Mouse (Mus musculus) forebrain, embryonic 16.5 days (tissue): Measurements from ENCODE around the gene Olfr1411. TPM values are rescaled to one million over a fixed set of nuclear protein-coding genes. Genes with fewer than 3 reads are reported as not detected.

Source experiments
- ATAC-seq: fragments of 200-750 bp; cut with Nextera tagmentation; 2 replicates; pipeline ENCODE4 v1.8.0; 2017; ENCODE audit warnings: mild to moderate bottlenecking, moderate library complexity
- H3K27ac ChIP-seq: fragments of 300-500 bp; sonication (generic); 2 replicates; pipeline ENCODE4 v1.5.1; 2014; ENCODE audit warnings: low read length, control low read depth
- H3K27me3 ChIP-seq: fragments of 300-500 bp; sonication (generic); replicated peaks from 2 replicates; pipeline ENCODE4 v1.6.1; 2014; ENCODE audit warnings: low read length; ENCODE audit not compliant: control insufficient read depth, insufficient read depth
- H3K36me3 ChIP-seq: fragments of 300-500 bp; sonication (generic); 2 replicates; pipeline ENCODE4 v1.6.1; 2014; ENCODE audit not compliant: control insufficient read depth, insufficient read depth
- H3K4me1 ChIP-seq: fragments of 300-500 bp; sonication (generic); replicated peaks from 2 replicates; pipeline ENCODE4 v1.6.1; 2014; ENCODE audit warnings: low read length; ENCODE audit not compliant: control insufficient read depth, insufficient read depth
- H3K4me2 ChIP-seq: fragments of 300-500 bp; sonication (generic); 2 replicates; pipeline ENCODE4 v1.6.1; 2014; ENCODE audit warnings: mild to moderate bottlenecking, low read length, control low read depth
- H3K4me3 ChIP-seq: fragments of 300-500 bp; sonication (generic); replicated peaks from 2 replicates; pipeline ENCODE4 v1.5.1; 2014; ENCODE audit warnings: mild to moderate bottlenecking, low read length, control low read depth
- H3K9ac ChIP-seq: fragments of 300-500 bp; sonication (generic); replicated peaks from 2 replicates; pipeline ENCODE4 v1.6.1; 2014; ENCODE audit warnings: low read depth, low read length, control low read depth
- H3K9me3 ChIP-seq: fragments of 300-500 bp; sonication (generic); 2 replicates; pipeline ENCODE4 v1.6.1; 2016; ENCODE audit warnings: low read length; ENCODE audit not compliant: control insufficient read depth
- WGBS: fragments of 180-500 bp; shearing (Covaris S2); extraction: QIAGEN DNeasy Blood & Tissue Kit; methylation state at CpG from one replicate; pipeline ENCODE4 v1.1.7; 2014; 5-methylcytosine and 5-hydroxymethylcytosine counted together
- polyA plus RNA-seq: library from polyadenylated mRNA; unstranded; fragments of >200 nt; fragmentation: Nextera tagmentation; extraction: Ambion mirVana; gene quantifications from 2 replicates; pipeline ENCODE4 v1.2.1, GENCODE M21; 2015

The Olfr1411 gene
- polyA plus RNA-seq, 1 experiment from 2014 or later = not detected

DNA sequence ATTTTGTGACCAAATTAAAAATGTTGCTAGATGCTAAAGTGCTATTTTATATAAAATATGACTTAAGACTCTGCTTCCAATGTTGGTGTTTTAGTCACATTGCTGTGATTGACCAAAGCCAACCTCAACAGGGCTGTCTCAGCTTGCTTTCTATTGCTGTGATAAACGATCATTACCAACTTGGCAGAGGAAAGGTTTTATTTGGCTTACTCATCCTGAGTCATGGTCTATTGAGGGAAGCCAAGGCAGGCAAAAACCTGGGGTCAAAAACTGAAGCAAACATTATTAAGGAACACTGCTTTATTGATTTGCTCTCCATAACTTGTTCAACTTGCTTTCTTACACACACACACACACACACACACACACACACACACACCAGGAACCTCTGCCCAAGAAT, 21.8 kb downstream of the Olfr1411 start:
- H3K27ac ChIP-seq = no peak overlapping the region
- no peak overlapping the region for H3K4me2 ChIP-seq
- H3K4me1 ChIP-seq = peaks cover 2% of the 10 kb centered on the region; the same call in 1 of the 2 replicates
- no peaks in the 10 kb centered on the region for H3K9me3 ChIP-seq
- H3K36me3 ChIP-seq = no peaks in the 10 kb centered on the region
- ATAC-seq = no peak
- WGBS = 74% methylated on average over 1 of the region's 1 CpGs
- H3K9ac ChIP-seq = no peak overlapping the region
- no peaks in the 10 kb centered on the region for H3K27me3 ChIP-seq
- H3K4me3 ChIP-seq = no peak overlapping the region

DNA sequence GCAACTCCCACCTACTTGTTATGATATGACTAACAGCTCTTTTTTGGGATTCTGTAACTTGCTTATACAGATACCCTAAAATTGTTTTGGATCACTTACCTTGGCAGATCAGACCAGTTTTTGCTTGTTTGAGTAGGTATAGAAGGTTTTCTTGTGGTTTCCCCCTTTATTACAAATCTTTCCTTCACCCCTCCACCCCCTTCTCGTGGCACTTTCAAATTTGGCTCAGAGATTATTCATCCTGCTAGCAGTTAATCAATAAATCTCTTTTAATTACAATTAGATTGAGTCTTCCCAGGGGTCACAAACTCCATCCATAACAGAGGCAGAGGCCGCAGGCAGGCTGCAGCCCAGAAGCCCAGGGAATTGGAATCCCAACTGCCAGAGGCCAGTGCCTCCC, 23.3 kb downstream of the Olfr1411 start, which contains the start of gene Olfr12:
Gene Olfr12, plus strand, starts transcription at position 301 of the 400 bp plus-strand sequence.
- Histone ChIP-seq H3K9ac (no peak within 1 kb of the TSS), H3K9me3 (no peaks in the 10 kb centered on the region), H3K4me3 (no peak within 1 kb of the TSS), H3K4me2 (no peak within 1 kb of the TSS), H3K27me3 (no peaks in the 10 kb centered on the region), H3K27ac (no peak within 1 kb of the TSS), H3K36me3 (no peaks in the 10 kb centered on the region), H3K4me1 (peaks cover 2% of the 10 kb centered on the region; the same call in 1 of the 2 replicates)
- 57% methylated on average over 2 of the region's 2 CpGs for WGBS
- no peak for ATAC-seq

DNA sequence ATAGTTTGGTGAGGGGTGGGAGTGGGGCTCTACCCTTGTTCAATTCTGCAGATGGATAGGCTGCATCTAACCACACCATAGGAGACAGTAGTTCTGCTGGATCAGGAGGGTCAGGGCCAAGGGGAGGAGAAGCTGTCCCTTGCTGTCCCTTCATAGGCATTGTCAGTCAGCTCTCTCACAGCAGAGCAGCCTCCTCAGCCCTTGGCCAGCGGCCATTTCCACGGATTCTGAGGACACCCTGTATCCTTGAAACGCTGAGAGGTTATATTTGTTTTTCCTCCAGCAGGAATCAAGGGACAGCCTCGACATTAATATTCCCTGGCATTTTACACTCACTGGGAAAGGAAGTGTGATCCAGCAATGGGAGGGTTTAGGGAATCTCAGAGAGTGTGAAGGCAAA, 24.1 kb downstream of the Olfr1411 start:
- H3K4me2 ChIP-seq = no peak overlapping the region
- H3K4me3 ChIP-seq = no peak overlapping the region
- H3K27ac ChIP-seq = no peak overlapping the region
- ATAC-seq = no peak
- H3K36me3 ChIP-seq = no peaks in the 10 kb centered on the region
- no peaks in the 10 kb centered on the region for H3K27me3 ChIP-seq
- peaks cover under 1% of the 10 kb centered on the region; the same call in 1 of the 2 replicates for H3K4me1 ChIP-seq
- no peaks in the 10 kb centered on the region for H3K9me3 ChIP-seq
- no peak overlapping the region for H3K9ac ChIP-seq
- 75% methylated on average over 4 of the region's 4 CpGs for WGBS

- 70% methylated on average over 4 of the region's 4 CpGs for WGBS
- no peak for ATAC-seq
- no peak overlapping the region for H3K4me3 ChIP-seq
- no peaks in the 10 kb centered on the region for H3K4me1 ChIP-seq
- no peak overlapping the region for H3K4me2 ChIP-seq
- H3K27me3 ChIP-seq = 0 out of 2 replicates have a peak, but pooled peaks cover 5% of the 10 kb centered on the region
- no peak overlapping the region for H3K9ac ChIP-seq
- H3K36me3 ChIP-seq = no peaks in the 10 kb centered on the region
- no peaks in the 10 kb centered on the region for H3K9me3 ChIP-seq
- no peak overlapping the region for H3K27ac ChIP-seq
Observed at GRCm38 (mm10) chr1:92628227-92628626, 34.0 kb downstream of the Olfr1411 start.

DNA sequence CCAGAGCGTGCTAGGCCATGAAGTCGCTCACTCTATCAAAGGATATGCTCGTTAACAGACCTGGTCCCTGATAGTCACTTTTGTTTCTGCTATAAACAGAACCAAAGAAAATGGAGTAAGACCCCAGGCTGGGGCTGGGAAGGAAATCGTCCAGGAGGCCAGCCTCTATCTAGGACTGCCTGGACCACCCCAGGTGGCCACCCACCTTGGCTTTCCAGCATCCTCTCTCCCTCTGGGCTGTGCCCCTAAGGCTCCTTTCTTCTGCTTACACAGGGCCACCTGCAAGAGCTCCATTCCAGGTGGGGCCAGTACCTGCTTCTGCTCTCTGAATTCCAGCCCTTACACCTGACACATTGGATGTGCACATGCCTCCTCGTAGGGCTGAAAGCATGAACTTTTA, 38.0 kb downstream of the Olfr1411 start:
- no peak overlapping the region for H3K27ac ChIP-seq
- H3K9me3 ChIP-seq = no peaks in the 10 kb centered on the region
- 0 out of 2 replicates have a peak, but pooled peaks cover 3% of the 10 kb centered on the region for H3K27me3 ChIP-seq
- 54% methylated on average over 5 of the region's 5 CpGs for WGBS
- no peak overlapping the region for H3K4me3 ChIP-seq
- H3K4me2 ChIP-seq = no peak overlapping the region
- H3K4me1 ChIP-seq = no peaks in the 10 kb centered on the region
- peaks cover 10% of the 10 kb centered on the region for H3K36me3 ChIP-seq
- no peak overlapping the region for H3K9ac ChIP-seq
- ATAC-seq = no peak

DNA sequence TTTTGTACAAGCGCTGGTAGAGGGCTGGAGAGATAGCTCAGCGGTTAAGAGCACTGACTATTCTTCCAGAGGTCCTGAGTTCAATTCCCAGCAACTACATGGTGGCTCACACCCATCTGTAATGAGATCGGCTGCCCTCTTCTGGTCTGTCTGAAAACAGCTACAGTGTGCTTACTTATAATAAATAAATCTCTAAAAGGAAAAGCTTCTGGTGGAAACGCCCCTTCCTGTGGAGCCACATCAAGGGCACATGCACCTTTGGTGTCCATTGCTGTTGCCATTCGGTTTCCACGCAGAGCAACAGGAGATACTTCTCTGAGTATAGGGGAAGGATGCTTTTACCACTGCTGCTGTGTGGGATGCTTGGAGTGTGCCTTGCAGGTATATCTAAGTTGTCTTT, 38.7 kb downstream of the Olfr1411 start:
- peaks cover 10% of the 10 kb centered on the region for H3K36me3 ChIP-seq
- H3K4me1 ChIP-seq = no peaks in the 10 kb centered on the region
- no peaks in the 10 kb centered on the region for H3K9me3 ChIP-seq
- H3K27ac ChIP-seq = no peak overlapping the region
- H3K9ac ChIP-seq = no peak overlapping the region
- no peak for ATAC-seq
- WGBS = 74% methylated on average over 6 of the region's 6 CpGs
- H3K4me2 ChIP-seq = no peak overlapping the region
- H3K4me3 ChIP-seq = no peak overlapping the region
- 0 out of 2 replicates have a peak, but pooled peaks cover 3% of the 10 kb centered on the region for H3K27me3 ChIP-seq

- Histone ChIP-seq H3K27ac (no peak overlapping the region), H3K9ac (no peak overlapping the region), H3K4me2 (no peak overlapping the region), H3K4me3 (no peak overlapping the region), H3K4me1 (peaks cover under 1% of the 10 kb centered on the region; the same call in 1 of the 2 replicates), H3K36me3 (peaks cover 10% of the 10 kb centered on the region), H3K27me3 (0 out of 2 replicates have a peak, but pooled peaks cover 3% of the 10 kb centered on the region), H3K9me3 (no peaks in the 10 kb centered on the region)
- ATAC-seq = no peak
- 88% methylated on average over 8 of the region's 8 CpGs for WGBS
Observed at GRCm38 (mm10) chr1:92633726-92634125, 39.5 kb downstream of the Olfr1411 start.

GRCm38 (mm10) chr1:92634569-92634968, 40.4 kb downstream of the Olfr1411 start:
- Histone ChIP-seq H3K27me3 (no peaks in the 10 kb centered on the region), H3K27ac (no peak overlapping the region), H3K4me1 (peaks cover 3% of the 10 kb centered on the region; the same call in 1 of the 2 replicates), H3K36me3 (peaks cover 10% of the 10 kb centered on the region), H3K4me2 (no peak overlapping the region), H3K4me3 (no peak overlapping the region), H3K9ac (no peak overlapping the region), H3K9me3 (no peaks in the 10 kb centered on the region)
- 100% methylated on average over 1 of the region's 1 CpGs for WGBS
- ATAC-seq = no peak

GRCm38 (mm10) chr1:92634976-92635599, 40.9 kb downstream of the Olfr1411 start:
- H3K4me2 ChIP-seq = no peak overlapping the region
- peaks cover 6% of the 10 kb centered on the region for H3K4me1 ChIP-seq
- WGBS = 45% methylated on average over 4 of the region's 4 CpGs
- no peaks in the 10 kb centered on the region for H3K27me3 ChIP-seq
- 0 out of 2 replicates have a peak, but pooled peaks have one; percentile 20 for ATAC-seq
- H3K27ac ChIP-seq = no peak overlapping the region
- H3K4me3 ChIP-seq = no peak overlapping the region
- H3K9ac ChIP-seq = no peak overlapping the region
- H3K36me3 ChIP-seq = peaks cover 10% of the 10 kb centered on the region
- no peaks in the 10 kb centered on the region for H3K9me3 ChIP-seq
